Mouse (Mus musculus) E14TG2a.4 (cell line): ENCODE data around the gene Copg1.
"Not testable (repeated sequence)": the region's sequence is repeated elsewhere in the genome, so short reads cannot be mapped to it uniquely, and the experiment has no call there.

Experiments used
- H3K27me3 ChIP-seq: 2 replicates; pipeline ENCODE4 v1.6.1; 2014; ENCODE audit warnings: low read length, control low read depth; ENCODE audit not compliant: insufficient read depth
- H3K36me3 ChIP-seq: 2 replicates; pipeline ENCODE4 v1.6.1; 2014; ENCODE audit warnings: low read length, control low read depth; ENCODE audit not compliant: insufficient read depth
- H3K4me1 ChIP-seq: replicated peaks from 2 replicates; pipeline ENCODE4 v1.6.1; 2014; ENCODE audit warnings: low read depth, low read length, control low read depth
- H3K4me3 ChIP-seq: replicated peaks from 2 replicates; pipeline ENCODE4 v1.5.1; 2014; ENCODE audit warnings: mild to moderate bottlenecking, low read length
- H3K9me3 ChIP-seq: 2 replicates; pipeline ENCODE4 v1.6.1; 2014; ENCODE audit warnings: low read length, control low read depth
- CTCF ChIP-seq: conservative IDR thresholded peaks from 2 replicates; pipeline ENCODE4 v1.5.1; 2014; ENCODE audit warnings: low read length
- NANOG ChIP-seq: IDR thresholded peaks from 2 replicates; pipeline ENCODE4 v1.6.1; 2014; ENCODE audit warnings: borderline replicate concordance, low read length, mixed read lengths
- POU5F1 ChIP-seq: IDR thresholded peaks from 2 replicates; pipeline ENCODE4 v1.6.1; 2014; ENCODE audit warnings: low read length, borderline replicate concordance

Copg1 gene

DNA sequence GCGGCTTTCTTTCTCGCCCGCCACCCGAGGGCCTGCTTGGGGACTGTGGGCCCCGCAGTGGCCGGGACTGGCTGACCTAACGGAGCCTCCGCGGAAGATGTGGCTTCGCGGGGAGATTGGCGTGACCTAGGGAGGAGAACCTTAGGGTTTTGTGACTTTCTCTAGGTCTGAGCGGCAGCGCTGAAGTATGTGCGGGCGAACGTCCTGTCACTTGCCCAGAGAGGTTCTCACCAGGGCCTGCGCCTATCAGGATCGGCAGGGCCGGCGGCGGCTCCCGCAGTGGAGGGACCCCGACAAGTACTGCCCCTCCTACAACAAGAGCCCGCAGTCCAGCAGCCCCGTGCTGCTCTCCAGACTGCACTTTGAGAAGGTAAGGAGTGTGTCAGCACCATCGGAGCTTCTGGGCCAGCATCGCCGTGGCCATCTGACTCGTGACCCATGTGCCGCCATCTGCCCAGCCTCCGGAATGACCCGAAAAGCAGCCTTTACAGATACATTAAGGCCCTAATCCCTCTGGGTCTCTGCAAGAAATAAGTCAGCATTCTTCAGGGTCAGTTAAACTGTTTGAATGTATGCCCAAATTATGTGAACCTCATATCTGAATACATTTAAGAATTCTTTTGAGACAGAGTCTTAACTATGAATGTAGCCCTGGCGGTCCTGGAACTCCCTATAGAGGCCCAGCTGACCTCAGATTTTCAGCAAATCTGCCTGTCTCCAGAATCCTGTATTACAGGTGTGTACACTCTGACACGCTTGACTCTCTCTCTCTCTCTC lies 26.9 kb downstream of the Copg1 start:
- Histone ChIP-seq H3K4me3 (peak overlapping the region; percentile 96), H3K9me3 (no peaks in the 10 kb centered on the region), H3K36me3 (peaks cover 87% of the 10 kb centered on the region), H3K27me3 (no peaks in the 10 kb centered on the region), H3K4me1 (peaks cover 87% of the 10 kb centered on the region)
- TF ChIP-seq POU5F1 = no peak
- no peak for TF ChIP-seq NANOG
- no peak for TF ChIP-seq CTCF

GRCm38 (mm10) chr6:87915939-87916338 lies 28.3 kb downstream of the Copg1 start:
- TF ChIP-seq POU5F1 (no peak), NANOG (no peak), CTCF (no peak)
- H3K9me3 ChIP-seq = no peaks in the 10 kb centered on the region

DNA sequence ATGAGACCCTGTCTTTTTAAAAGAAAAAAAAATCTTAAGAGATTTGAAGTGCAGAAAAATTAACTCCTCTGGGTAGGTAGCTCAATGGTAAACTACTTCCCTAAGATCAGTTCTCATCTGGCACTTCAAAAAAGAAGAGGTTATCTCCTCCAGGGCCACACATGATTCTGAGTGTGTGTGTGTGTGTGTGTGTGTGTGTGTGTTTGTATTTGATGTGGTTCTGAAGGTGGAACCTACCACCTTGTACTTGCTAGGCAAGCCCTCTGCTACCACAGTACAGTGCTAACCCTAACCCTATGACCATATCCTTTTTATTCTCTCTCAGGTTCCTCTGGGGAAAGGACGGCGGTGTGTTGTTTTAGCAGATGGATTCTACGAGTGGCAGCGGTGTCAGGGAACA lies 33.6 kb downstream of the Copg1 start:
- Histone ChIP-seq H3K4me1 (peaks cover 67% of the 10 kb centered on the region), H3K4me3 (no peak overlapping the region), H3K36me3 (peaks cover 98% of the 10 kb centered on the region), H3K27me3 (no peaks in the 10 kb centered on the region), H3K9me3 (no peaks in the 10 kb centered on the region)
- TF ChIP-seq NANOG (no peak), POU5F1 (no peak), CTCF (no peak)

More at GRCm38 (mm10) chr6:87915939-87916338, 28.3 kb downstream of the Copg1 start:
- no peaks in the 10 kb centered on the region for H3K27me3 ChIP-seq
- peaks cover 87% of the 10 kb centered on the region for H3K36me3 ChIP-seq
- H3K4me1 ChIP-seq = peaks cover 86% of the 10 kb centered on the region
- H3K4me3 ChIP-seq = peak overlapping the region; percentile 96

DNA sequence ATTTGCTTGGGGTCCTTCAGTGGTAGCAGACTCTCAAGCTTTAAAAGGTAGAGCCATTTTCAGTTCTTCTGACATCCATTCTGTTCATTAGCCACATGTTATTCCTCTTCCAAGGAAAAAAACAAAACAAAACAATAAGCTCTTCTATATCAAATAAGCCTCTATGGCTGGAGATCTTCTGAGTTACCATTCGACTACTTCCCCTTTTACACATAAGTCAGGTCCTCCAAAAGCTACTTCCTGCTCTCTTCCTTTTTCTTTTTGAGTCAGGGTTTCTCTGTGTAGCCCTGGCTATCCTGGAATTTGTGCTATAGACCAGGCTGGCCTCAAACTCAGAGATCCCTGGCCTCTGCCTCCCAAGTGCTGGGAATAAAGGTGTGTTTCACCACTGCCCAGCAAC lies 36.0 kb downstream of the Copg1 start:
- Histone ChIP-seq H3K4me3 (no peak overlapping the region), H3K36me3 (peaks cover 96% of the 10 kb centered on the region), H3K4me1 (peaks cover 46% of the 10 kb centered on the region), H3K9me3 (no peaks in the 10 kb centered on the region), H3K27me3 (no peaks in the 10 kb centered on the region)
- TF ChIP-seq NANOG (no peak), POU5F1 (no peak), CTCF (no peak)

GRCm38 (mm10) chr6:87935037-87935436 lies 47.4 kb downstream of the Copg1 start:
- peaks cover 68% of the 10 kb centered on the region for H3K36me3 ChIP-seq
- TF ChIP-seq CTCF (no peak), NANOG (no peak), POU5F1 (no peak)
- H3K4me1 ChIP-seq = peaks cover 65% of the 10 kb centered on the region
- H3K4me3 ChIP-seq = no peak overlapping the region
- no peaks in the 10 kb centered on the region for H3K27me3 ChIP-seq
- H3K9me3 ChIP-seq = 0 out of 2 replicates have a peak, but pooled peaks cover 2% of the 10 kb centered on the region

GRCm38 (mm10) chr6:87937178-87937788 lies 49.7 kb downstream of the Copg1 start:
- Histone ChIP-seq H3K4me1 (peaks cover 50% of the 10 kb centered on the region), H3K27me3 (no peaks in the 10 kb centered on the region), H3K9me3 (no peaks in the 10 kb centered on the region), H3K4me3 (peak overlapping the region; percentile 51; the same call in 1 of the 2 replicates), H3K36me3 (peaks cover 52% of the 10 kb centered on the region)
- TF ChIP-seq POU5F1 (no peak), NANOG (no peak), CTCF (no peak)

GRCm38 (mm10) chr6:87938941-87939340 lies 51.3 kb downstream of the Copg1 start:
- no peak for TF ChIP-seq CTCF
- no peak for TF ChIP-seq NANOG
- no peak for TF ChIP-seq POU5F1
- H3K4me3 ChIP-seq = no peak overlapping the region
- H3K4me1 ChIP-seq = peaks cover 35% of the 10 kb centered on the region
- no peaks in the 10 kb centered on the region for H3K27me3 ChIP-seq
- no peaks in the 10 kb centered on the region for H3K9me3 ChIP-seq
- H3K36me3 ChIP-seq = peaks cover 36% of the 10 kb centered on the region

DNA sequence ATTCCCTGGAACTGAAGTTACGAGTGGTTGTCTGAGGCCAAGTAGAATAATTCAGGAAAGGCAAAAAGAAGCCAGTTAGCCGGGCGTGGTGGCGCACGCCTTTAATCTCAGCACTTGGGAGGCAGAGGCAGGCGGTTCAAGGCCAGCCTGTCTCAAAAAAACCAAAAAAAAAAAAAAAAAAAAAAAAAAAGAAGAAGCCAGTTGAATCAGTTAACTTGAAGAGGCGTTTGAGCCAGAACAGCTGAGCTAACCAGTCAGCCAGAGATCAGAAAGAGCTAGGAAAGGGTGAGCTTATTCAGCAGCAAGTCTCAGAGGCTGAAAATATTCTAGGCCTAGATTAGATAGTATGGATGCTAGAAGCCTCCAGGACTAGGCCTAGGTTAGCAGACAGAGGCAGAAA lies 54.6 kb downstream of the Copg1 start:
- H3K4me3 ChIP-seq = no peak overlapping the region
- H3K36me3 ChIP-seq = peaks cover 5% of the 10 kb centered on the region; the same call in 1 of the 2 replicates
- H3K27me3 ChIP-seq = no peaks in the 10 kb centered on the region
- H3K4me1 ChIP-seq = peaks cover 13% of the 10 kb centered on the region
- TF ChIP-seq NANOG = no peak
- no peak for TF ChIP-seq POU5F1
- no peak for TF ChIP-seq CTCF
- peaks cover 13% of the 10 kb centered on the region for H3K9me3 ChIP-seq

DNA sequence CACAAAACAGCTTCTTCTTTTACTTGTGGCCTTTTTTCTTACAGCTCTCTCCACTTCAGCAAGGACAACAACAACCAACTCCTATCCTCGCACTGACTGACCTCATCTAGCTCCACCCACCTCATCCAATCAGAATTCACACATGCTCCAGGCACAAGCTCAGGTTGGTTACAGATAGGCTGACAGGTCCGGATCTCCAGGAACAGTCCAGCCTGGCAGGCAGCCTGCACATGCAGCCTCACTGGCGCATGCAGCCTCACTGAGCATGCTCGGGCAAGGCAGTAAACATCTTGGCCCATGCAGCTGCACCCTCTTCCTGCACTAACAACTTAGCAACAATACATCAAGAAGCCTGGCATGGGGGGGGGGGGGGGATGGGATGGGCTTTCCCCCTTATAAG lies 74.8 kb downstream of the Copg1 start:
- H3K9me3 ChIP-seq = peaks cover 55% of the 10 kb centered on the region
- H3K4me1 ChIP-seq, H3K27me3 ChIP-seq, H3K36me3 ChIP-seq, H3K4me3 ChIP-seq: not testable (repeated sequence)
